Mouse (Mus musculus) G1E (cell line): ENCODE data around the gene Gna15.

ENCODE experiments used
- CTCF ChIP-seq: IDR thresholded peaks from 2 replicates; pipeline ENCODE4 v1.5.1; 2012; ENCODE audit warnings: low read depth, low read length, inconsistent platforms, mixed read lengths
- GATA1 ChIP-seq: IDR thresholded peaks from 2 replicates; pipeline ENCODE4 v1.6.1; 2012; ENCODE audit warnings: borderline replicate concordance, low read length, inconsistent platforms, mixed read lengths
- POLR2AphosphoS5 ChIP-seq: IDR thresholded peaks from 2 replicates; pipeline ENCODE4 v1.6.1; 2012; ENCODE audit warnings: low read depth, low read length, inconsistent platforms; ENCODE audit not compliant: insufficient replicate concordance
- TAL1 ChIP-seq: conservative IDR thresholded peaks from 2 replicates; pipeline ENCODE4 v1.6.1; 2012; ENCODE audit warnings: low read depth, low read length, inconsistent platforms, mixed read lengths

DNA sequence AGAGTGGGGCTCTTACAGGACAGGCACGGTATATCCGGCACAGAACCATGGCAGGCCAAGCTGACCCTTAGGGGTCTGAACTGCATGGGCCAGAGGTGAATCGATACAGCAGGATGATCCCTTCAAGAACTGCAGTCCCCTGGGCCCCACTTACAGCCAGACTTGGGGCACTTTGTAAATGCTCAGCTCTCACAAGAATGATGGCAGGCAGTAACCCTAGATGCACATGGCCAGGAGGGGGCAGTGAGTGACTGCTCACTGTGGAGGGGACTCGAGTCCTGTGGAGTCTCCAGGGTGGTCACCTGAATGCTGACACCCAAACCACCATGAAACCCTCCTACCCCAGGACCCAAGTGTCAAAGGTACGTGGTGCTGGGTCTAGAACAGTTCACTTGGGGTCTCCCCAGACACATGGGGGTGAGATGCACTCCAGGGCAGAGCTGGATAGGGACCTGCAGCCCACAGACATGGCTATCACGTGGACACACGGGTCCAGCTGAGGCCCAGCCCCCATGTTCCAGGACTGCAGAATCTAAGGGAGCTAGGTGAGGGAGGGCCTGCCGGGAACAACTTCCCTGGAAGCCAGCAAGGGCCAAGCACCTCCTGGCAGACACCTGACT is 30.3 kb downstream of the Gna15 start:
- TF ChIP-seq CTCF: no peak
- TF ChIP-seq GATA1: no peak
- TF ChIP-seq TAL1: no peak
- no peak for TF ChIP-seq POLR2AphosphoS5
